Mouse (Mus musculus) bone marrow, adult 2 months (tissue): ENCODE results near the gene Fmo6. TPM values are rescaled to one million over a fixed set of nuclear protein-coding genes. Genes with fewer than 3 reads are reported as not detected.

Experiments used
- H3K27ac ChIP-seq: fragments of 200-500 bp; 2 replicates; pipeline ENCODE4 v1.5.1; 2012; ENCODE audit warnings: low read depth, mild to moderate bottlenecking, control low read depth, inconsistent platforms, low read length; ENCODE audit not compliant: control insufficient read depth, poor library complexity, insufficient read depth
- H3K4me1 ChIP-seq: fragments of 200-500 bp; 2 replicates; pipeline ENCODE4 v1.6.1; 2011; ENCODE audit warnings: low read length; ENCODE audit not compliant: control insufficient read depth, insufficient read depth
- H3K4me3 ChIP-seq: fragments of 200-500 bp; replicated peaks from 2 replicates; pipeline ENCODE3; 2011; ENCODE audit warnings: mild to moderate bottlenecking, low read depth, low read length, control low read depth; ENCODE audit not compliant: control insufficient read depth
- CTCF ChIP-seq: fragments of 200-500 bp; IDR thresholded peaks from 2 replicates; pipeline ENCODE4 v1.5.1; 2011; ENCODE audit warnings: low read length, control low read depth; ENCODE audit not compliant: control insufficient read depth, insufficient read depth
- POLR2A ChIP-seq: fragments of 200-500 bp; IDR thresholded peaks from 2 replicates; pipeline ENCODE4 v1.6.1; 2011; ENCODE audit warnings: low read depth, mild to moderate bottlenecking, control low read depth, low read length, borderline replicate concordance; ENCODE audit not compliant: control insufficient read depth
- WGBS: fragments of 180-500 bp; shearing (Covaris S2); methylation state at CpG from one replicate; pipeline ENCODE4 v1.1.7; 2018; 5-methylcytosine and 5-hydroxymethylcytosine counted together
- polyA plus RNA-seq: library from polyadenylated mRNA; stranded (reverse); fragments of >200 nt; gene quantifications from 2 replicates; pipeline ENCODE4 v1.2.4, GENCODE M21; 2011; ENCODE audit warnings: low replicate concordance; ENCODE audit not compliant: missing spikeins, insufficient read depth, insufficient read length

Gene Fmo6
- 1.2 TPM in 1 of 2 replicates, not detected in the other for polyA plus RNA-seq

GRCm38 (mm10) chr1:162937415-162937814 lies at the start of gene Fmo6:
Fmo6 (minus strand) TSS chr1:162937515.
- H3K27ac ChIP-seq = no peak within 1 kb of the TSS
- H3K4me1 ChIP-seq = no peaks in the 10 kb centered on the region
- TF ChIP-seq CTCF (no peak), POLR2A (no peak)
- 74% methylated on average over 6 of the region's 6 CpGs for WGBS
- no peak within 1 kb of the TSS for H3K4me3 ChIP-seq

- TF ChIP-seq POLR2A (no peak), CTCF (no peak)
- Histone ChIP-seq H3K4me1 (no peaks in the 10 kb centered on the region), H3K4me3 (no peak overlapping the region), H3K27ac (no peak overlapping the region)
- 82% methylated on average over 1 of the region's 1 CpGs for WGBS
These were observed 49.5 kb upstream of the Fmo6 start for GRCm38 (mm10) chr1:162986777-162987176.

GRCm38 (mm10) chr1:162986121-162986748 lies 48.9 kb upstream of the Fmo6 start:
- whole genome bisulfite sequencing = 75% methylated on average over 2 of the region's 2 CpGs
- TF ChIP-seq POLR2A = no peak
- no peak for TF ChIP-seq CTCF
- Histone ChIP-seq H3K4me3 (no peak overlapping the region), H3K27ac (no peak overlapping the region), H3K4me1 (no peaks in the 10 kb centered on the region)

GRCm38 (mm10) chr1:162984428-162984827 lies 47.1 kb upstream of the Fmo6 start, which contains the start of gene Fmo3:
Fmo3 (minus strand) TSS chr1:162984528.
- no peak within 1 kb of the TSS for H3K27ac ChIP-seq
- 48% methylated on average over 1 of the region's 1 CpGs for WGBS
- TF ChIP-seq CTCF (no peak), POLR2A (no peak)

GRCm38 (mm10) chr1:162963556-162963955 lies 26.2 kb upstream of the Fmo6 start:
- Histone ChIP-seq H3K4me1 (no peaks in the 10 kb centered on the region), H3K27ac (no peak overlapping the region), H3K4me3 (no peak overlapping the region)
- 67% methylated on average over 2 of the region's 2 CpGs for WGBS
- TF ChIP-seq POLR2A (no peak), CTCF (no peak)

More at GRCm38 (mm10) chr1:162984428-162984827, 47.1 kb upstream of the Fmo6 start, which contains the start of gene Fmo3:
- Histone ChIP-seq H3K4me3 (no peak within 1 kb of the TSS), H3K4me1 (no peaks in the 10 kb centered on the region)

- Histone ChIP-seq H3K27ac (no peak overlapping the region), H3K4me1 (no peaks in the 10 kb centered on the region), H3K4me3 (no peak overlapping the region)
- 76% methylated on average over 1 of the region's 1 CpGs for WGBS
- no peak for TF ChIP-seq POLR2A
- no peak for TF ChIP-seq CTCF
These were observed 20.1 kb upstream of the Fmo6 start for GRCm38 (mm10) chr1:162957422-162957821.

GRCm38 (mm10) chr1:162953079-162953478 lies 15.8 kb upstream of the Fmo6 start:
- no peak for TF ChIP-seq CTCF
- Histone ChIP-seq H3K27ac (no peak overlapping the region), H3K4me1 (no peaks in the 10 kb centered on the region), H3K4me3 (no peak overlapping the region)
- 45% methylated on average over 2 of the region's 2 CpGs for WGBS

- 90% methylated on average over 1 of the region's 1 CpGs for WGBS
- H3K27ac ChIP-seq = no peak overlapping the region
- no peaks in the 10 kb centered on the region for H3K4me1 ChIP-seq
- H3K4me3 ChIP-seq = no peak overlapping the region
- TF ChIP-seq POLR2A (no peak), CTCF (no peak)
These were observed 12.4 kb upstream of the Fmo6 start for GRCm38 (mm10) chr1:162949763-162950162.

- Histone ChIP-seq H3K27ac (no peak overlapping the region), H3K4me3 (no peak overlapping the region), H3K4me1 (no peaks in the 10 kb centered on the region)
- WGBS = 84% methylated on average over 6 of the region's 6 CpGs
- TF ChIP-seq POLR2A = no peak
- TF ChIP-seq CTCF = no peak
These were observed 10.6 kb upstream of the Fmo6 start for GRCm38 (mm10) chr1:162947934-162948333.
